Mouse (Mus musculus) midbrain, embryonic 10.5 days (tissue): ENCODE measurements around the gene Hs2st1. TPM values are rescaled to one million over a fixed set of nuclear protein-coding genes. Genes with fewer than 3 reads are reported as not detected.

Experiments
- DNase-seq: peaks from one replicate; pipeline ENCODE4 v3.0.0-alpha.2; 2017; ENCODE audit warnings: low spot score
- H3K27ac ChIP-seq: fragments of 300-500 bp; sonication (generic); replicated peaks from 2 replicates; pipeline ENCODE4 v1.5.1; 2016; ENCODE audit warnings: mild to moderate bottlenecking
- H3K27me3 ChIP-seq: fragments of 300-500 bp; sonication (generic); 2 replicates; pipeline ENCODE4 v1.6.1; 2016; ENCODE audit warnings: low read depth, mild to moderate bottlenecking; ENCODE audit not compliant: poor library complexity, severe bottlenecking
- H3K36me3 ChIP-seq: fragments of 300-500 bp; sonication (generic); 2 replicates; pipeline ENCODE4 v1.6.1; 2016; ENCODE audit warnings: mild to moderate bottlenecking, moderate library complexity
- H3K4me1 ChIP-seq: fragments of 300-500 bp; sonication (generic); 2 replicates; pipeline ENCODE4 v1.6.1; 2016
- H3K4me3 ChIP-seq: fragments of 300-500 bp; sonication (generic); 2 replicates; pipeline ENCODE4 v1.5.1; 2016; ENCODE audit warnings: mild to moderate bottlenecking, moderate library complexity
- H3K9me3 ChIP-seq: fragments of 300-500 bp; sonication (generic); replicated peaks from 2 replicates; pipeline ENCODE4 v1.6.1; 2016; ENCODE audit warnings: mild to moderate bottlenecking
- WGBS: fragments of 180-500 bp; shearing (Covaris S2); methylation state at CpG from one replicate; pipeline ENCODE4 v1.1.7; 2016; 5-methylcytosine and 5-hydroxymethylcytosine counted together
- polyA plus RNA-seq: library from polyadenylated mRNA; unstranded; fragments of >200 nt; fragmentation: Nextera tagmentation; extraction: Ambion mirVana; gene quantifications from 2 replicates; pipeline ENCODE4 v1.2.1, GENCODE M21; 2016

The Hs2st1 gene
- polyA plus RNA-seq, 1 experiment from 2014 or later: 15.1 TPM

DNA sequence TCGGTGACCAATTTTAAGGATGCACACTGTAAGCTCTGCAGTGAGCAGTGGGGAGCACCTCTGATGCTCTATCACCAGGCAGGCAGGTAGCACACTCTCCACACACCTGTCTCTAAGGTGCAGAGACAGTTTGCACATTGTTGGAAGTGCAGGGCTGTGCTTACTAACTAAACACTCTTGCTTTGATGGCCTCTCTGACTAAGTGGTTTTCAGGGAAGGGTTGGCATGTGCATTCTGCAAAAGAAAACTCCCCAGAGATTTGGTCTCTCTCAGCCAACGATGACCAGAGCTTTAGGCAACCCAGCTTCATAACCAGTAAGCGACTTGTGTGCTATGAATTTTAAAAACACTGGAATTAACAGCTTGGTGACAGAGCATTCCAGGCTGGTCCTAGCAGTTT, 29.2 kb downstream of the Hs2st1 start:
- Histone ChIP-seq H3K4me3 (no peak overlapping the region), H3K27me3 (no peaks in the 10 kb centered on the region), H3K9me3 (no peaks in the 10 kb centered on the region), H3K4me1 (peaks cover 3% of the 10 kb centered on the region; the same call in 1 of the 2 replicates), H3K36me3 (no peaks in the 10 kb centered on the region), H3K27ac (no peak overlapping the region)
- 89% methylated on average over 3 of the region's 3 CpGs for WGBS
- no peak for DNase-seq

DNA sequence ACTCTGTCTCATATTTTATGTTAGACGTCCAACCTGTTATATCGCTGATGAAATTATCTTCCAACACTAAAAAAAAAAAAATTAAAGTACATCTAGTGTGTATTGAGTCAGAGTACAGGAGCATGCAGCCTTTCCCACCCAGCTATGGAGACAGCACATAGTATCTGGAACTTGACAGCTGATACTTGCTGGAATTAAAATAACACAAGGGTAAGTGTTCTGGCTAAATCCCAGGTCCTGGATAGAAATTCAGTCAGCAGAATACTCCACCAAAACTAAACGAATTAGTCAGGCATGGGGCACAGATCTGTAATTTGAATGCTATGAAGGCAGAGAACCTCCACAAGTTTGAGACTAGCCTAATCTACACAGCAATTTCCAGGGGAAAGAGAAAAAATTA, 30.9 kb downstream of the Hs2st1 start:
- Histone ChIP-seq H3K4me3 (no peak overlapping the region), H3K9me3 (no peaks in the 10 kb centered on the region), H3K27me3 (no peaks in the 10 kb centered on the region), H3K27ac (no peak overlapping the region), H3K4me1 (no peaks in the 10 kb centered on the region), H3K36me3 (no peaks in the 10 kb centered on the region)
- WGBS: 88% methylated on average over 3 of the region's 3 CpGs
- DNase-seq: no peak

DNA sequence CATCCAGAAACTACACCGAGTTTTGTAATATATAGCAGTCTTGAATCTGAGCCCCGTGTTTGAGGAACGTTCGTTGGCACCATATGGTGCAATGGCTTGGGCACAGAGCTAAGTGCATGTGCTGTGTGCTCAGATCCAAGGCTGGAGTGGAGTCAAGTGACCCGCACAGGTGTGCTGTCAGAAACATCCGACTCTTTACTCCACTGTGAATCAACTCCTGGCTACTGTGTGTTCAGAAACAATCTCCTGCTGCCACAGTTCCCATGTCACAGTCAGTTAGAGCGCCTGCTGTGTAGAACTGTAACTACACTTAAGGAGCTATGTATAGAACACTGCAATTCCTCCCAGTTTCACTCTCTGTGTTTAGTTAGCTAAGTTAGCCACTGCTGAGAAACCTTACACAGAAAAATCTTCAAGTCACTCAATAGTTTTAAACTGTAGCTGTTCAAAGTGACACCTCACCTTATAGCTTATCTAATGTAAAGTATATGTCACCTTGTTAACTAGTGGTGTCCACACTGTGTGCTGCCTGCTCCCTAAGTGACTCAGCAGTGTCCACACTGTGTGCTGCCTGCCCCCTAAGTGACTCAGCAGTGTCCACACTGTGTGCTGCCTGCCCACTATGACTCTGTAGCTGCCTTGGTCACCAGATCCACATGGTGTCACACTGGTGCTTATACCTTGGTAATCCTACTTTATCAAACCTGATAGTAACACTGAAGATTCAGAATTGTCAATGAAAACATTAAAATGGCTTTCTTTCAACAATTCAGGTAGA, 32.7 kb downstream of the Hs2st1 start:
- WGBS: 93% methylated on average over 7 of the region's 7 CpGs
- no peaks in the 10 kb centered on the region for H3K36me3 ChIP-seq
- H3K4me3 ChIP-seq: no peak overlapping the region
- peaks cover 8% of the 10 kb centered on the region; the same call in 1 of the 2 replicates for H3K4me1 ChIP-seq
- H3K9me3 ChIP-seq: no peaks in the 10 kb centered on the region
- no peak overlapping the region for H3K27ac ChIP-seq
- no peaks in the 10 kb centered on the region for H3K27me3 ChIP-seq
- no peak for DNase-seq

DNA sequence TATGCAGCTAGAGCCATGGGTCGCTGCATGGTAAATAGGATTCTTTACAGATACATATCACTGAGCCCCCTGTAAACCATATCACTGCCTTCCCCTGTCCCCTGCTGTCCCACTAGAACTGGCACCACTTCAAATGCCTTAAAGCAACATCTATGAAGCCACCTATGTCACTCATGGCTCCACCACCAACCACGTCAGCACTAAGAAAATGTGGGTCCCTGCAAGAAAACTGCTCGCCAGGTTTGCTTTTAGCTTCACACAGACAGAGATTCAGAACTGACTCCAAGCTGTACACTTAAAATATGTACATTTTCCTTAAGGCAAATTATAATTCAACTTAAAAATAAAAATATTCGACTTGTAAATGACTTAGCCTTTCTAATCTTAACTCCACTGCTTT, 34.9 kb downstream of the Hs2st1 start:
- DNase-seq: no peak
- Histone ChIP-seq H3K27ac (no peak overlapping the region), H3K36me3 (no peaks in the 10 kb centered on the region), H3K4me3 (no peak overlapping the region), H3K4me1 (peaks cover 17% of the 10 kb centered on the region; the same call in 1 of the 2 replicates), H3K27me3 (no peaks in the 10 kb centered on the region), H3K9me3 (no peaks in the 10 kb centered on the region)
- WGBS: 92% methylated on average over 4 of the region's 4 CpGs

DNA sequence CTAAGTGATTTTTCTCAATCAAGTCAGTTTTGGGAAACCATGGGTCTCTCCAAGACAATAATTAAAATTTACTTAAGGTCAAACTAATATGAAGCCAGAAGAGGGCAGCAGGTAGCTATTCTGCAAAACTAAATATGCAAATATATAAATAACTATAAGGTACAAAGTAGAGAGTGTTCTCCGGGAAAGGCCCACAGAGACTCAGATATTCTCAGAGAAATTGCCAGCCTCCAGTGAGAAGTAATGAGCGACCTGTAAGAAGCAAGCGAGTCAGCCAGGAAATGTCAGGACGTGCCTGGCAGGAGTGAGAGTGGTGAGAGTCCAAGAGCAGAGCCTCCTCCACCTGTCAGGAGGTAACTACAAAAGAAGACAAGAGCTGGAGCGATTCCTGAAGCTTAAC, 39.0 kb downstream of the Hs2st1 start:
- Histone ChIP-seq H3K9me3 (no peaks in the 10 kb centered on the region), H3K4me3 (no peak overlapping the region), H3K27me3 (no peaks in the 10 kb centered on the region), H3K36me3 (no peaks in the 10 kb centered on the region), H3K27ac (no peak overlapping the region), H3K4me1 (peaks cover 27% of the 10 kb centered on the region)
- 72% methylated on average over 5 of the region's 5 CpGs for WGBS
- DNase-seq: no peak

DNA sequence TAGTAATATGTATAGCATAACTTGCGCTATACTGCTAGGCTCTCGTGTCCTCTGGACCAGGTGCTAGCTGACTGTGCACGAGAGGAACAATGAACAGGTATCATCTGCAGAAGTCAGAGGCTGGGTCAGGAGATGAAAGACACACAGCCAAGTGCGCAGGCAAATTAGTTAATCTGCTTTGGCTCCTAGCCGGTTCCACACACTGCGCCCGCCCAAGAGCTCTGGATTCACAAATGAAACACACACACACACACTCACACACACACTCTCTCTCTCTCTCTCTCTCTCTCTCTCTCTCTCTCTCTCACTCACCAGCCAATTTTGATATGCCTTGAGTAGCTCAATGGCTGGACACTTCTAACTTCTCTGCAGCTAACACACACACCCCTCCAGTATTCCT, 42.1 kb downstream of the Hs2st1 start:
- H3K4me3 ChIP-seq: no peak overlapping the region
- DNase-seq: no peak
- WGBS: 91% methylated on average over 7 of the region's 7 CpGs
- H3K27ac ChIP-seq: no peak overlapping the region
- no peaks in the 10 kb centered on the region for H3K27me3 ChIP-seq
- H3K4me1 ChIP-seq: peaks cover 35% of the 10 kb centered on the region
- no peaks in the 10 kb centered on the region for H3K36me3 ChIP-seq
- no peaks in the 10 kb centered on the region for H3K9me3 ChIP-seq

DNA sequence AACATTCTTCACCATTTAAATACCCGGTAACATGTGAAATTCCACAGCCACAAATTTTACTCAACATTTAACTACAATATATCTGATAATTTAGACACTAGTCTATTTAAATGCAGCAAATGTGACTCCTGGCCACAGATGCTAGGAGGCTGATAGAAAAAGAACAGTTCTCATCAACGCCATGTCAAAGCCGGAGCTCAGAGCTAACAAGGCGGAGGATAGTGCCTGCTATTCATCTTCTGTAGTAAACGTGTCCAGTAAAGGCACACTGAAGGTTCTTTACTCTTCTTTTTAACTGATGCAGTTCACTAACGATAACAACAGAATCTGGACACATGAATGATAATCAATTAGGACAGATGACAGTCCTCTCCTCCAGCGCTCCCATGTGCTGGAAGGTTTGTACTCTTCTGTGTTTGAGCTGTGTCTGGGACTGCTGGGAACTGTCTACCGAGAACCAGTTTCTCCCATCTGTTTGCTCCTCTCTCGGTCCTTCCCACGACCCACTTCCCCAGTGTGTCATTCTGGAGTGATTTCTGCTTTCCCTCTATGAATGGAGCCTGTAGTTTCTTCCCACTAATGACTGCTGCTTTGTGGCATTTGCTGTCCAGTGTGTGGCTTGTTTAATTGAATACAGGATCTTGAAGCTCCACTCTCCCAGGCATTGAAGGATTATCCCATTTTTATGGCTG, 50.3 kb downstream of the Hs2st1 start:
- no peaks in the 10 kb centered on the region for H3K9me3 ChIP-seq
- DNase-seq: no peak

DNA sequence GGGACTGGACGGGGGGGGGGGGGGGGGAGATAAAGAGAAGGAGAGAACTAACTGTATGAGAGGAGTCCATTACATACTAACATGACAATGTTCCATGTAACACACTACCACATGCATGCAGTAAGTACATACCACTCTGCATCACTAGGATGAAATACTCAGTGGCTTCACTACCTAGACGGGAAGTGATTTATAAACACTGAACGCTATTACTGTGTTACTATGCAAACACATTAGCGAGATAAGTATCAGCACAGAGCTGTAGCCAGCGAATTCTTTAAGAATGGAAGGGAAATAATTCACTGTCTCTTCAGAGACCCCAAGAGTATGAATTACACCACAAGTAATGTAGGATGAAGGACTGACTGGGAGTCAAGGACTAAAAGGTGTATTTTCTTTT, 51.1 kb downstream of the Hs2st1 start:
- no peak for DNase-seq
- H3K27ac ChIP-seq: no peak overlapping the region
- H3K9me3 ChIP-seq: no peaks in the 10 kb centered on the region
- 87% methylated on average over 5 of the region's 5 CpGs for WGBS
- no peak overlapping the region for H3K4me3 ChIP-seq
- H3K4me1 ChIP-seq: peaks cover 13% of the 10 kb centered on the region
- H3K36me3 ChIP-seq: no peaks in the 10 kb centered on the region
- H3K27me3 ChIP-seq: no peaks in the 10 kb centered on the region

More for the DNA sequence above, 50.3 kb downstream of the Hs2st1 start:
- Histone ChIP-seq H3K4me3 (no peak overlapping the region), H3K27me3 (no peaks in the 10 kb centered on the region), H3K36me3 (no peaks in the 10 kb centered on the region), H3K4me1 (peaks cover 18% of the 10 kb centered on the region), H3K27ac (no peak overlapping the region)
- 90% methylated on average over 10 of the region's 10 CpGs for WGBS

DNA sequence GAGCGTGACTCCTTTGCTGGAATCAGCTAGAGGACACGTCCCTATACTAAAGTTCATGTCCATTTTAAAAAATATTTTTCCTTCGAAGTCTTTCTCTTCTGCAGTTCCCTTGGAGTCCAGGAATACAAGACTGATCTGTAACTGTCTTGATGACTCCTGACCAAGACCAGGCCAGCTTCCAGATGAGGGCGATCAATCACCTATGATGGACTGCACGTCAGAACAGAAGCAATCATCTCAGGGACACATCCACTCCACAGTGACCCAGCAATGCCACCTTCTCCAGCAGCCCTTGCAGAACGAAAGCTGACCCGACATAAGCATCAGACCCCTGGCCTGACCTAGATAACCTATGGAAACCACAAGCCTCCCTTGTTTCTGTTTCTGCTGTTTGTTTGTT, 54.7 kb downstream of the Hs2st1 start:
- Histone ChIP-seq H3K36me3 (no peaks in the 10 kb centered on the region), H3K27me3 (no peaks in the 10 kb centered on the region), H3K4me1 (peaks cover 6% of the 10 kb centered on the region; the same call in 1 of the 2 replicates), H3K9me3 (no peaks in the 10 kb centered on the region), H3K27ac (no peak overlapping the region), H3K4me3 (no peak overlapping the region)
- DNase-seq: no peak
- WGBS: 90% methylated on average over 7 of the region's 7 CpGs

DNA sequence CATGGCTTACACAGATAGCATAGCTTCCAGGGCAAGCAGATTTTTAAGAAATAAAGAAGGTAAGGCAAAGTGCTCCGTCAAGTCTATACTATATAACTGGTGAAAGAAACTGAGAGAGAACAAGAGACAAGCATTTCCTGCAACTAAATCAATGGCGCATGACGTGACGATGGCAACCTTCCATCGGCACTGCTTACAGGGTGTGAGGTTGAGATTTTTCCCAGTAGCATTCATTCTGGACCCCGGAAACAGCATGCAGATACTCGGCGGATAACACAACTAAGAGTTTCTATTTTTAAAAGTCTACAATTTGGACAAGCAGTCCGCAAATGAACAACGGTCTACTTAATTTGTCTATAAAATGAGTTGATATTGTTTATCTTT, 55.9 kb downstream of the Hs2st1 start:
- Histone ChIP-seq H3K9me3 (no peaks in the 10 kb centered on the region), H3K27ac (no peak overlapping the region), H3K4me3 (no peak overlapping the region), H3K36me3 (no peaks in the 10 kb centered on the region), H3K27me3 (no peaks in the 10 kb centered on the region), H3K4me1 (no peaks in the 10 kb centered on the region)
- no peak for DNase-seq
- 95% methylated on average over 10 of the region's 10 CpGs for WGBS

DNA sequence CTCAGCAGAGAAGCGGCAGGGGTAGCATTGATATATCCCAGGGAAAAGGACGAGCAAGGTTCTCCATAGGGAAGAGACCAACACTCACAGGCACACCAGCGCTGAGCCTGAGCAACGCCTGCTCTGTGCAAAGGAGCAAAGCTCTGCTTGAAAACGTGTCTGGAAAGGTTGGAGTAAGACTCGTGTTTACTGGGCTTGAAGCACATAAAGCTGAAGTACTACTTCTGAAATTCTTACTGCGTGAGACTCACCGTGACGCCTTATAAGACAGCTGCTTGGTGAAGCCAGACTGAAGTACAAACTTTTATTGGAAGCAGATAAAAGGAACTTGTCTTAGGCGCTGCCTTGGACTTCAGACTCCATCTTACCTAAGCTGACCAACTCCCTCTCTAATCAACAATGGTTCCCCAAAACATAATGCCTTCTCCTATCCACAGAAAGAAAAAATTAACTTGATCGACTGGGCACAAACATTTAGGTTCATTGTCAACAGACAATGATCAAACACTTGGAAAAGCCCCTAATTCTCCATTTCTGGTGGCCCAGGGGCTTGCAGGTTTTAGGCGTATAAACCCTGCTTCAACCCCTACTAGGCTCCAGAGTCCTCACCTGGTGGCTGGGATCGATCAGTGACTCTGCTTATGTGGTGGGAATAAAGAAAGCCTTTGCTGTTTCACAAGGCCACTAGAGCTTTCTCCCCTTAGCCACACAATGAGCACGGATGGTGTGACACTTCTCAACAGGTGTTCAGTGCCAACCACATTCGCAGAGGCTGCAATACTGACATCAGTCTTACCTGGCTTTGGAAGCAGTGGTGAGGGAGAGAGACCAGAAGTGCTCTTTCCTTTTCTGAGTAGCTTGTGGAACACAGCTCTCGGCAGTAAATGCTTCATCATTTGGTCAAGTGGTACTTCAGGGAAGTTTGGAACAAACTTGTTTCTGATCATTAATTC, 56.5 kb downstream of the Hs2st1 start:
- Histone ChIP-seq H3K4me1 (peaks cover under 1% of the 10 kb centered on the region; the same call in 1 of the 2 replicates), H3K9me3 (no peaks in the 10 kb centered on the region), H3K36me3 (no peaks in the 10 kb centered on the region), H3K27ac (no peak overlapping the region), H3K27me3 (no peaks in the 10 kb centered on the region), H3K4me3 (no peak overlapping the region)
- no peak for DNase-seq
- WGBS: 92% methylated on average over 16 of the region's 16 CpGs

DNA sequence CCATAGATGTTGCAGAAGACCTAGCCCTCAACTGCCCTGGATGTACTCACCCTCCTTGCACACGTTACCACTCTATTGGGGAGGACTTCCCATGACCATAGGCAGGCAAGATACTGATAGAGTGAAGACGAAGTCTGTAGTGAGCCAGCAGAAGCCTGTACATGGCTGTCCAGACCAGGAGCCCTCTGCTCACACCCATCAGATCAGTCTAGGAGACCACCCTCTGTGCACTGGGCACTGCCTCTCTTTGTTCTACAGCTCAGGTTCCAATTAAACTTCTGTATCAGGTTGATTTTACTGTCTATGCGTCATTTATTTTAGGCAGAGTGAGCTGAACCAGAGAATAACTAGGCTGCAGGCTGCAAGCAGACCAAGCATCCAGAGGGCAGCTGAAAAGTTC, 59.3 kb downstream of the Hs2st1 start:
- H3K4me1 ChIP-seq: peaks cover 20% of the 10 kb centered on the region
- no peaks in the 10 kb centered on the region for H3K36me3 ChIP-seq
- no peak overlapping the region for H3K27ac ChIP-seq
- H3K4me3 ChIP-seq: no peak overlapping the region
- WGBS: 90% methylated on average over 3 of the region's 3 CpGs
- H3K27me3 ChIP-seq: no peaks in the 10 kb centered on the region
- no peaks in the 10 kb centered on the region for H3K9me3 ChIP-seq
- DNase-seq: no peak
